Mouse (Mus musculus) kidney, postnatal 0 days (tissue): Measurements from ENCODE around the gene Tmem174. TPM values are rescaled to one million over a fixed set of nuclear protein-coding genes. Genes with fewer than 3 reads are reported as not detected.

Experiments used
- ATAC-seq: fragments of 200-750 bp; cut with Nextera tagmentation; replicated peaks from 2 replicates; pipeline ENCODE4 v1.8.0; 2017; ENCODE audit warnings: low read depth, moderate number of reproducible peaks, moderate TSS enrichment, moderate library complexity; ENCODE audit not compliant: low FRiP score
- DNase-seq: peaks from one replicate; pipeline ENCODE4 v3.0.0-alpha.2; 2016; ENCODE audit warnings: low spot score
- H3K27ac ChIP-seq: fragments of 300-500 bp; sonication (generic); 2 replicates; pipeline ENCODE4 v1.5.1; 2014; ENCODE audit warnings: mild to moderate bottlenecking
- H3K27me3 ChIP-seq: fragments of 300-500 bp; sonication (generic); 2 replicates; pipeline ENCODE4 v1.6.1; 2014; ENCODE audit warnings: low read length, mixed read lengths; ENCODE audit not compliant: insufficient read depth
- H3K36me3 ChIP-seq: fragments of 300-500 bp; sonication (generic); 2 replicates; pipeline ENCODE4 v1.6.1; 2014; ENCODE audit warnings: low read length, mixed read lengths; ENCODE audit not compliant: insufficient read depth
- H3K4me1 ChIP-seq: fragments of 300-500 bp; sonication (generic); replicated peaks from 2 replicates; pipeline ENCODE4 v1.6.1; 2014; ENCODE audit warnings: antibody characterized with exemption, low read length, mixed read lengths; ENCODE audit not compliant: insufficient read depth
- H3K4me2 ChIP-seq: fragments of 300-500 bp; sonication (generic); 2 replicates; pipeline ENCODE4 v1.6.1; 2014; ENCODE audit warnings: mild to moderate bottlenecking, low read length, moderate library complexity, mixed read lengths
- H3K4me3 ChIP-seq: fragments of 300-500 bp; sonication (generic); replicated peaks from 2 replicates; pipeline ENCODE4 v1.5.1; 2014; ENCODE audit warnings: low read depth, low read length
- H3K9ac ChIP-seq: fragments of 300-500 bp; sonication (generic); 2 replicates; pipeline ENCODE4 v1.6.1; 2014; ENCODE audit warnings: low read depth, low read length
- H3K9me3 ChIP-seq: fragments of 300-500 bp; sonication (generic); replicated peaks from 2 replicates; pipeline ENCODE4 v1.6.1; 2016; ENCODE audit warnings: low read length, inconsistent platforms, mixed read lengths
- CTCF ChIP-seq: IDR thresholded peaks from 2 replicates; pipeline ENCODE4 v1.5.1; 2016; ENCODE audit warnings: antibody characterized with exemption, low read depth, mild to moderate bottlenecking, moderate library complexity
- WGBS: fragments of 180-500 bp; shearing (Covaris S2); extraction: QIAGEN DNeasy Blood & Tissue Kit; methylation state at CpG from one replicate; pipeline ENCODE4 v1.1.7; 2014; 5-methylcytosine and 5-hydroxymethylcytosine counted together
- polyA plus RNA-seq: library from polyadenylated mRNA; unstranded; fragments of >200 nt; fragmentation: Nextera tagmentation; extraction: Ambion mirVana; gene quantifications from 2 replicates; pipeline ENCODE4 v1.2.1, GENCODE M21; 2015

Gene Tmem174
- 102 and 105 TPM in 2 replicates for polyA plus RNA-seq

- no peaks in the 10 kb centered on the region for H3K27me3 ChIP-seq
- no peaks in the 10 kb centered on the region for H3K9me3 ChIP-seq
- no peak within 1 kb of the TSS; the same call in 1 of the 2 replicates for H3K9ac ChIP-seq
- peak; percentile 10 for DNase-seq
- 78% methylated on average over 12 of the region's 12 CpGs for WGBS
- ATAC-seq: peak; percentile 67; the same call in 1 of the 2 replicates
- H3K27ac ChIP-seq: peak within 1 kb of the TSS; percentile 75
- H3K4me2 ChIP-seq: peak within 1 kb of the TSS; percentile 28
- H3K36me3 ChIP-seq: no peaks in the 10 kb centered on the region
- no peak for TF ChIP-seq CTCF
- peak within 1 kb of the TSS; percentile 21 for H3K4me3 ChIP-seq
- H3K4me1 ChIP-seq: no peaks in the 10 kb centered on the region
These were observed at the start of gene Tmem174 for GRCm38 (mm10) chr13:98637145-98637544. Tmem174 (minus strand) TSS chr13:98637410.

- H3K36me3 ChIP-seq: no peaks in the 10 kb centered on the region
- H3K9me3 ChIP-seq: no peaks in the 10 kb centered on the region
- H3K27me3 ChIP-seq: no peaks in the 10 kb centered on the region
- ATAC-seq (0 out of 2 replicates have a peak, but pooled peaks have one; percentile 10), DNase-seq (peak; percentile 50)
- peak overlapping the region; percentile 82 for H3K27ac ChIP-seq
- H3K9ac ChIP-seq: no peak overlapping the region
- peaks cover 15% of the 10 kb centered on the region; the same call in 1 of the 2 replicates for H3K4me1 ChIP-seq
- no peak overlapping the region for H3K4me2 ChIP-seq
- H3K4me3 ChIP-seq: no peak overlapping the region
- TF ChIP-seq CTCF: no peak
- WGBS: 35% methylated on average over 8 of the region's 9 CpGs
These were observed 47.1 kb upstream of the Tmem174 start for GRCm38 (mm10) chr13:98684144-98684900.

DNA sequence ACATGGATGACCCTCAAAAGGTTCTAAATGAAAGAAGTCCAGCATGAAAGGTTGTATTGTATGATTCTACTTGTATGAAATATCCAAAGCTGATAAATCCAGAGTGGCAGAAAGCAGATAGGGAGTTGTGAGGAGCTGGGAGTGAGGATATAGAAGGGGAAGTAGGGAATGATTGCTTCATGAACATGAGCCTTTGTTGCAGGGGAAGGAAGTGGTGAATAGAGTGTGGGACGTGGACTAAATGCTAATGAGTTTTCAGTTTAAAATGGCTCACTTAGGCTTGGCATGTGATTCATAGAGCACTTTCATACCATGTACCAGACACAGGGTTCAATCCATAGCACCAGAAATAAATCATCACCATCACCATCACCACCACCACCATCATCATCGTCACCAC, 46.2 kb upstream of the Tmem174 start:
- WGBS: 85% methylated on average over 2 of the region's 2 CpGs
- Histone ChIP-seq H3K4me2 (no peak overlapping the region), H3K27me3 (no peaks in the 10 kb centered on the region), H3K36me3 (no peaks in the 10 kb centered on the region), H3K4me1 (peaks cover 18% of the 10 kb centered on the region; the same call in 1 of the 2 replicates), H3K9me3 (no peaks in the 10 kb centered on the region), H3K4me3 (no peak overlapping the region), H3K27ac (no peak overlapping the region), H3K9ac (no peak overlapping the region)
- ATAC-seq (no peak), DNase-seq (no peak)
- TF ChIP-seq CTCF: no peak

DNA sequence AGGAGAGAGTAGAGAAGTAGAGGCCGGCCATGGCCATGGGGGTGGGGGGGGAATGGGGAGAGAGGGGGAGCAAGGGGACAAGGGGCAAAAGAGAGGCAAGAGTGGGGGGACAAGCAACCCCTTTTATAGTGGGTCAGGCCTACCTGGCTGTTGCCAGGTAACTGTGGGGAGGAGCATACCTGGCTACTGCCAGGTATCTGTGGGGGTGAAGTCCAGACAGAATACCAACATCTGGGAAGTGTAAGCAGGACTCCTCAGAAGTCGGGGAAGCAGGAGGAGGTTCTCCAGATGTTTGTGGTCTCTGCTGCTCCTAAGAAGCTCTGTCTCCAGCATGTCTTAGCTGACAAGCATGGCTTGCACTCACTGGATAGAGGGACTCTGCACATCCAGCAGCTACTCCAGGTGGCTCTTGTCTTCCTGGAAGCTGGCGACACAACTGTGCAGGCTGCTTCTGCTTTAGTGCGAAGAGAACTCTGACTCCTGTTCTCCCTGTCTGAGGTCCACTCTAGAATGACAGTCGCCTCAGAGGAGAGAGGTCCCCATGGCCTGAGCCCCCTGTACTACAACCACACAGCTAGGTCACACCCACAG, 43.4 kb upstream of the Tmem174 start:
- Histone ChIP-seq H3K9ac (no peak overlapping the region), H3K4me2 (no peak overlapping the region), H3K4me1 (peaks cover 18% of the 10 kb centered on the region; the same call in 1 of the 2 replicates), H3K9me3 (no peaks in the 10 kb centered on the region), H3K27ac (peak overlapping the region; percentile 72; the same call in 1 of the 2 replicates), H3K4me3 (no peak overlapping the region), H3K27me3 (no peaks in the 10 kb centered on the region), H3K36me3 (no peaks in the 10 kb centered on the region)
- TF ChIP-seq CTCF: no peak
- 60% methylated on average over 5 of the region's 5 CpGs for WGBS
- ATAC-seq (no peak), DNase-seq (no peak)

DNA sequence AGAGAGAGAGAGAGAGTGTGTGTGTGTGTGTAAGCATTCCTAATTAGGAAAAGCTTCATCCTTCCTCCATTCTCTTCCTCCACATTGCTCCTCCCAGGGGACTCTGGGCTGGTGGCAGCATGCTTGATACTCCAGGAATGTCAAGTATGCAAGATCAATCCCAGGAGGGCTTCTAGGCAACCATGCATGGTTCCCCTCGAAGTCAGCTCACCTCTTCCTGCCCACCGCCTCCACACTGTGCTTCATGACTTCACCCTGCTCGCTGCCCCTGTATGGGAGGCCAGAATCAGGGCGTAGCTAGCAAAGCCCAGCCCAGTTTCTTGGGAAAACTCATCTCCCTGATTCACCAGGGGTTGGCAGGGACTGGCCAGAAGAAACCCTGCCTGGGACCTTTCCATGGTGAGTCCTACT, 42.4 kb upstream of the Tmem174 start:
- Histone ChIP-seq H3K36me3 (no peaks in the 10 kb centered on the region), H3K4me2 (no peak overlapping the region), H3K9ac (no peak overlapping the region), H3K4me3 (no peak overlapping the region), H3K9me3 (no peaks in the 10 kb centered on the region), H3K27ac (peak overlapping the region; percentile 72), H3K27me3 (no peaks in the 10 kb centered on the region), H3K4me1 (peaks cover 18% of the 10 kb centered on the region; the same call in 1 of the 2 replicates)
- 12% methylated on average over 4 of the region's 4 CpGs for WGBS
- peak; percentile 82 for DNase-seq
- peak; percentile 89 for ATAC-seq
- TF ChIP-seq CTCF: no peak

- ATAC-seq (peak; percentile 42; the same call in 1 of the 2 replicates), DNase-seq (no peak)
- Histone ChIP-seq H3K27me3 (no peaks in the 10 kb centered on the region), H3K4me1 (peaks cover 16% of the 10 kb centered on the region; the same call in 1 of the 2 replicates), H3K9me3 (no peaks in the 10 kb centered on the region), H3K36me3 (no peaks in the 10 kb centered on the region), H3K4me2 (no peak overlapping the region), H3K4me3 (no peak overlapping the region), H3K27ac (peak overlapping the region; percentile 40; the same call in 1 of the 2 replicates), H3K9ac (no peak overlapping the region)
- TF ChIP-seq CTCF: no peak
- WGBS: 91% methylated on average over 1 of the region's 1 CpGs
These were observed 42.0 kb upstream of the Tmem174 start for GRCm38 (mm10) chr13:98679230-98679629.
